Mouse (Mus musculus) MEL-GATA-1-ER (cell line): ENCODE measurements around the gene Slc16a3.

ENCODE experiments used
- DNase-seq: peaks from one replicate; pipeline ENCODE4 v3.0.0-alpha.2; 2012; ENCODE audit warnings: low read depth; ENCODE audit errors: extremely low read depth

Slc16a3 gene

GRCm38 (mm10) chr11:120948861-120949851, 876 bp downstream of the Slc16a3 start:
- no peak for DNase-seq

GRCm38 (mm10) chr11:120949863-120950262, 1.6 kb downstream of the Slc16a3 start:
- no peak for DNase-seq

GRCm38 (mm10) chr11:120950281-120951202, 2.3 kb downstream of the Slc16a3 start:
- peak; percentile 91 for DNase-seq

- DNase-seq: no peak
These were observed 3.0 kb downstream of the Slc16a3 start for GRCm38 (mm10) chr11:120951237-120951636.

GRCm38 (mm10) chr11:120951731-120952730, 3.8 kb downstream of the Slc16a3 start:
- no peak for DNase-seq

- no peak for DNase-seq
These were observed 6.7 kb downstream of the Slc16a3 start for GRCm38 (mm10) chr11:120954936-120955335.

GRCm38 (mm10) chr11:120955701-120956100, 7.4 kb downstream of the Slc16a3 start:
- DNase-seq: no peak

- no peak for DNase-seq
These were observed 8.8 kb downstream of the Slc16a3 start for GRCm38 (mm10) chr11:120957052-120957451.

- no peak for DNase-seq
These were observed 9.5 kb downstream of the Slc16a3 start for GRCm38 (mm10) chr11:120957731-120958257.

- no peak for DNase-seq
These were observed 10.8 kb downstream of the Slc16a3 start for GRCm38 (mm10) chr11:120959066-120959465.

- DNase-seq: no peak
These were observed 11.3 kb downstream of the Slc16a3 start for GRCm38 (mm10) chr11:120959564-120959963.

- DNase-seq: no peak
These were observed 12.0 kb downstream of the Slc16a3 start for GRCm38 (mm10) chr11:120960248-120960647.

- DNase-seq: no peak
These were observed 13.3 kb downstream of the Slc16a3 start for GRCm38 (mm10) chr11:120961594-120961993.

GRCm38 (mm10) chr11:120962050-120962771, 13.9 kb downstream of the Slc16a3 start:
- DNase-seq: no peak

- no peak for DNase-seq
These were observed 14.6 kb downstream of the Slc16a3 start for GRCm38 (mm10) chr11:120962909-120963308.

- no peak for DNase-seq
These were observed 16.2 kb downstream of the Slc16a3 start for GRCm38 (mm10) chr11:120964195-120965157.

GRCm38 (mm10) chr11:120965587-120965986, 17.3 kb downstream of the Slc16a3 start:
- DNase-seq: no peak

GRCm38 (mm10) chr11:120969742-120970141, 21.5 kb downstream of the Slc16a3 start:
- DNase-seq: no peak
